Mouse (Mus musculus): ENCODE measurements around the gene Fbp2. TPM values are rescaled to one million over a fixed set of nuclear protein-coding genes. Genes with fewer than 3 reads are reported as not detected.
"Not testable (repeated sequence)": the region's sequence is repeated elsewhere in the genome, so short reads cannot be mapped to it uniquely, and the experiment has no call there.

The Fbp2 gene
- total and polyA plus RNA-seq, 2 experiments from 2014 or later, result 9.6 to 11.1 TPM

DNA sequence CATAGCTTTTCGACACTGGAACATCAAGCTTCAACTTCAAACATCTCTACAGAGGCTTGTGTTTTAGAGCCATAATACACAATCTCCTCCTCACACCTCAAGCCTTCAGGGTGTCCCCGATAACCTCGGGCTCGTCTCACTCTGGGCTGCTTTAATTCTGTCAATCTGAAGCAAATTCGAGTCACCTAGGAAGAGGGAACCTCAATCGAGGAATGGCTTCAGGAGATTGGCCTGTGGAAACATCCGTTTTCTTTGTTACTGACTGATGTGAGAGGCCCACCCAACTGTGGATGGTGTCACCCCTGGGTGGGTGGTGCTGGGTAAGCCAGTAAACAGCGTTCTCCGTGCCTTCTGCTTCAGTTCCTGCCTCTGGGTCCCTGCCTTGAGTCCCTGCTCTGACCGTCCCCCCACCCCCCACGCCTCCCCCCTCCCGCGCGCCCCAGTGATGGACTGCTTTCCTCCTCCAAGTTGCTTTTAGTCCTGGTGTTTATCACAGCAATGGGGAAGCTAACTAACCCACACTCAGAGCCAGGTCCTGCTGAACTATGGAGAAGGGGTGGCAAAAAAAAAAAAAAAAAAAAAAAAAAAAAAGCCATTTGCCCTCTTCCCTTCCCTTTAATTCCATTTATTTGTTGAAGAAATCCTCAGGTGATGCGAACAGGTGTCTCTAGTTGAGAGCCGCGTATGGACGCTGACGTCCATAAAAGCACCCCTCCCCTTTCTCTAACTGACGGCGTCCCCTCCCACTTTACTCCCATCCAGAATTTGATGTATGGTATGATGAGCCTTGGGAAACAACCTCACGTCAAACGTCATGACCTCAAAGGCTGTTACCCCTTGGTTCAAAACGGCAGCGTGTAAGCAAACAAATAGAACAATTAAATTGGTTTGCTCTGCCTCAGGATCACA is 2.6 kb downstream of the Fbp2 start:
- Histone ChIP-seq H3K9me3 (replicated peaks; ENCODE audit: control insufficient read depth, low read length) (no peaks in the 10 kb centered on the region), H3K4me2 (ENCODE audit: low read depth, low read length) (peak overlapping the region; percentile 62), H3K4me1 (ENCODE audit: control insufficient read depth, insufficient read depth) (peaks cover 9% of the 10 kb centered on the region; the same call in 1 of the 2 replicates), H3K9ac (replicated peaks; ENCODE audit: low read depth, low read length) (no peak overlapping the region), H3K27me3 (ENCODE audit: control insufficient read depth, insufficient read depth, low read length) (no peaks in the 10 kb centered on the region), H3K36me3 (replicated peaks; ENCODE audit: control insufficient read depth, insufficient read depth, low read length) (no peaks in the 10 kb centered on the region), H3K4me3 (ENCODE audit: low read depth, low read length) (peak overlapping the region; percentile 38), H3K27ac (ENCODE audit: low read depth) (no peak overlapping the region)
- ATAC-seq (ENCODE audit: insufficient read depth, low read depth) (no peak), DNase-seq (ENCODE audit: low spot score) (no peak)
- TF ChIP-seq CTCF (IDR thresholded peaks at IDR 0.05; ENCODE audit: low read depth) (no peak), EP300 (IDR thresholded peaks at IDR 0.05; ENCODE audit: low read depth) (no peak)
- WGBS, result 33% methylated on average over 25 of the region's 25 CpGs

DNA sequence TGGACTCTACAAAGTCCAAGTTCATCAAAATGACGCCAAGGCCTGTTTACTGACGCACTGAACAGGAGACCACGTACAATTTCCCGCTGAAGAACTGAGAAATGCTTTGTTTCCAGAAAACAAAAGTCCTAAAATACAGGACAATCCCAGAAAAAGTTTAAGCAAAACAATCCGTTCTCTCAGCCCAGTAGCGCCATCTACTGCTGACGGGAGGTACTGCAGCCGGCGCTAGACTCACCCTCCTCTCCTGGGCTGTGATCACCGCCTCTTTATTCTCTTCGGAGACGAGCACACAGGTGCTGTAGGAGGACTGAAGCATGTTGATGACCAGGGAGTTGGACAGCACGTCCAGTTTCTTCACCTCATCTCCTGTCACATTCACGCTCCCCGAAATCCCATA is 3.6 kb downstream of the Fbp2 start:
- Histone ChIP-seq H3K36me3 (replicated peaks; ENCODE audit: control insufficient read depth, insufficient read depth, low read length) (no peaks in the 10 kb centered on the region), H3K4me2 (ENCODE audit: low read depth, low read length) (peak overlapping the region; percentile 27; the same call in 1 of the 2 replicates), H3K9ac (replicated peaks; ENCODE audit: low read depth, low read length) (no peak overlapping the region), H3K27me3 (ENCODE audit: control insufficient read depth, insufficient read depth, low read length) (no peaks in the 10 kb centered on the region), H3K4me3 (ENCODE audit: low read depth, low read length) (no peak overlapping the region), H3K27ac (ENCODE audit: low read depth) (no peak overlapping the region), H3K9me3 (replicated peaks; ENCODE audit: control insufficient read depth, low read length) (no peaks in the 10 kb centered on the region), H3K4me1 (ENCODE audit: control insufficient read depth, insufficient read depth) (peaks cover 9% of the 10 kb centered on the region; the same call in 1 of the 2 replicates)
- DNase-seq (ENCODE audit: low spot score) (peak; percentile 33), ATAC-seq (ENCODE audit: insufficient read depth, low read depth) (no peak)
- 17% methylated on average over 15 of the region's 15 CpGs for WGBS
- TF ChIP-seq CTCF (IDR thresholded peaks at IDR 0.05; ENCODE audit: low read depth) (peak; percentile 81), EP300 (IDR thresholded peaks at IDR 0.05; ENCODE audit: low read depth) (no peak)

DNA sequence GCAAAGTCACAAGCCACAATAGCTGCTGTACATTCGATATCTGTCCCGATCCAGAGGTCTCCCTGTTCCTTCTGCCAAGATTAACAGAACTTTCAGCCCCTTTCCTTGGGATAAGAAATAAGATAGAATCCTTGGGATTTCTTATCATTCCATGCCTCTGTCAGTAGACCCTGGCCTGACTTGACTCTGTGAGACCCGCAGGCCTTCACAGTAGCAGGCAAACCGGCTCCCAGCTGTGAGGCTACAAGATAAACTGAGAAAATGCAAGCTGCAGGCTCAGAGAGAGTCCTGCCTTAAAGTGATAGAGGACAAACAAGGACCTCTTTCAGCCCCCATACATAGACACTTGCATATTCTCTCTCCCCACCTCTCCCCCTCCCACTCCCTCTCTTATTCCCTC is 24.9 kb downstream of the Fbp2 start:
- no peaks in the 10 kb centered on the region for H3K9me3 ChIP-seq (replicated peaks; ENCODE audit: control insufficient read depth, low read length)
- H3K4me1 ChIP-seq (ENCODE audit: control insufficient read depth, insufficient read depth), result no peaks in the 10 kb centered on the region
- ATAC-seq (ENCODE audit: insufficient read depth, low read depth), result no peak
- TF ChIP-seq CTCF (IDR thresholded peaks at IDR 0.05; ENCODE audit: low read depth) (no peak), EP300 (IDR thresholded peaks at IDR 0.05; ENCODE audit: low read depth) (no peak)
- no peak for DNase-seq (ENCODE audit: low spot score)
- H3K9ac ChIP-seq (replicated peaks; ENCODE audit: low read depth, low read length), result no peak overlapping the region
- H3K4me3 ChIP-seq (ENCODE audit: low read depth, low read length), result no peak overlapping the region
- H3K36me3 ChIP-seq (replicated peaks; ENCODE audit: control insufficient read depth, insufficient read depth, low read length), result no peaks in the 10 kb centered on the region
- H3K27me3 ChIP-seq (ENCODE audit: control insufficient read depth, insufficient read depth, low read length), result no peaks in the 10 kb centered on the region
- H3K4me2 ChIP-seq (ENCODE audit: low read depth, low read length), result no peak overlapping the region
- no peak overlapping the region for H3K27ac ChIP-seq (ENCODE audit: low read depth)
- 20% methylated on average over 4 of the region's 4 CpGs for WGBS

DNA sequence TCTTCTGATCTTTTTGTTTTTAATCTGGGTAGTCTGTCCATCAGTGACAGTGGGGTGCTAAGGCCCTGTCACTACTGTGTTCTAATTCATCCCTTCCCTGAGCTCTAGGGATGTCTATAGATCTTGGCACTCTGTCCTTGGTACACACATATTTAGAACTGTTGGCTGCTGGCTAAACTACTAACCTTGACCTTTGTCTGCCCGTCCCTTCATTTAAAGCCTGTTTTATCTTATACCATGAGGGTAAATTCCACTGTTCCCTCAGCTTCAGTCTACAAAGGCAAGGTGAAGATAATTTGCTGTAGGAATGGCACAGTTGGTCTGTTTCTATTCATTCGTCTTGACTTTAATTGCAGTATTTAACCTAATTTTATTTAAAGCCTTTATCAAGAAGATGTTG is 26.0 kb downstream of the Fbp2 start:
- DNase-seq (ENCODE audit: low spot score) (no peak), ATAC-seq (ENCODE audit: insufficient read depth, low read depth) (no peak)
- Histone ChIP-seq H3K9ac (replicated peaks; ENCODE audit: low read depth, low read length) (no peak overlapping the region), H3K9me3 (replicated peaks; ENCODE audit: control insufficient read depth, low read length) (no peaks in the 10 kb centered on the region), H3K4me2 (ENCODE audit: low read depth, low read length) (no peak overlapping the region), H3K4me1 (ENCODE audit: control insufficient read depth, insufficient read depth) (no peaks in the 10 kb centered on the region), H3K27ac (ENCODE audit: low read depth) (no peak overlapping the region), H3K36me3 (replicated peaks; ENCODE audit: control insufficient read depth, insufficient read depth, low read length) (no peaks in the 10 kb centered on the region), H3K4me3 (ENCODE audit: low read depth, low read length) (no peak overlapping the region), H3K27me3 (ENCODE audit: control insufficient read depth, insufficient read depth, low read length) (no peaks in the 10 kb centered on the region)
- 44% methylated on average over 2 of the region's 2 CpGs for WGBS
- TF ChIP-seq EP300 (IDR thresholded peaks at IDR 0.05; ENCODE audit: low read depth) (no peak), CTCF (IDR thresholded peaks at IDR 0.05; ENCODE audit: low read depth) (no peak)

DNA sequence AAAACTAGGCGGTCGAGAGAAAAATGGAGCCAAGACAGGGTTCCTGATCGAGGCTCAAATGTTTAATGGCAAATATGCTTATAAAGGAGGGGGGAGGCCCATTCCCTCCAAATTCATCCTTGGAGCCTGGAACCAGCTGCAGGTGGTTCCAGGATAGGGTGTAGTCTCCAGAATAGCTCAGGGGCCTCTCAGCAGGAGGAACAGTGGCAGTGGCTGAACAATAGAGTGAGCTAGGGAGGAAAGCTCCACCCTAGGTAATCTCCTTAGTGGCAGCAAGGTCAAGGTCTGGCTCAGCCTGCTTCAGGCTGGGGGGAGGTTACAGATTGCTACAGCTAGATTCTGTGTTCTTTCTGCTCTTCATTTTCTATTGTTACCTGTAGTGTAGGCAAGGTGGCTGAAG is 42.5 kb downstream of the Fbp2 start:
- H3K9me3 ChIP-seq (replicated peaks; ENCODE audit: control insufficient read depth, low read length); H3K9ac ChIP-seq (replicated peaks; ENCODE audit: low read depth, low read length); H3K36me3 ChIP-seq (replicated peaks; ENCODE audit: control insufficient read depth, insufficient read depth, low read length); DNase-seq (ENCODE audit: low spot score); ATAC-seq (ENCODE audit: insufficient read depth, low read depth); H3K27me3 ChIP-seq (ENCODE audit: control insufficient read depth, insufficient read depth, low read length); H3K4me3 ChIP-seq (ENCODE audit: low read depth, low read length); H3K4me1 ChIP-seq (ENCODE audit: control insufficient read depth, insufficient read depth); H3K27ac ChIP-seq (ENCODE audit: low read depth); H3K4me2 ChIP-seq (ENCODE audit: low read depth, low read length): not testable (repeated sequence)
- 75% methylated on average over 3 of the region's 3 CpGs for WGBS

DNA sequence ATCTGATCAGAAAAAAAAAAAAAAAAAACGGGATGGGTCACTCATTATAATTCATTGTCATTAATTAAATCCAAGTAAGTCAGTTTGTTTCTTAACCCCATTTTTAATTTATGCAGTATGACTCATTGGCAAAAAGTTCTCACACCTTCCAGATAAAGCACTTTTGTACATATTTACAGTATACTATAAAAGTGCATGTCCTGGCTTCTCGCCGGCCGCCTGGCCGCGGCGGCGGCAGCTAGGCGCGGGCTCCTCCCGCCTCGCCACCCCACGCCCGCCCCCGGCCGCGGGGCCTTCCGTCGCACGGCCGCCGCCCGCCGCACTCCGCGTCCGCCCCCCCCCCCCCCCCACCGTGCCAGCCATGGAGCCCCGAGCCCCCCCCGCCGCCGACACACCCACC is 45.5 kb downstream of the Fbp2 start:
- Histone ChIP-seq H3K4me1 (ENCODE audit: control insufficient read depth, insufficient read depth) (no peaks in the 10 kb centered on the region), H3K9me3 (replicated peaks; ENCODE audit: control insufficient read depth, low read length) (no peaks in the 10 kb centered on the region), H3K9ac (replicated peaks; ENCODE audit: low read depth, low read length) (peak overlapping the region; percentile 40), H3K27ac (ENCODE audit: low read depth) (no peak overlapping the region), H3K4me2 (ENCODE audit: low read depth, low read length) (peak overlapping the region; percentile 74), H3K36me3 (replicated peaks; ENCODE audit: control insufficient read depth, insufficient read depth, low read length) (no peaks in the 10 kb centered on the region), H3K27me3 (ENCODE audit: control insufficient read depth, insufficient read depth, low read length) (no peaks in the 10 kb centered on the region), H3K4me3 (ENCODE audit: low read depth, low read length) (peak overlapping the region; percentile 45)
- ATAC-seq (ENCODE audit: insufficient read depth, low read depth) (no peak), DNase-seq (ENCODE audit: low spot score) (no peak)
- WGBS, result 5% methylated on average over 18 of the region's 32 CpGs
- TF ChIP-seq EP300 (IDR thresholded peaks at IDR 0.05; ENCODE audit: low read depth), result no peak
- TF ChIP-seq CTCF (IDR thresholded peaks at IDR 0.05; ENCODE audit: low read depth), result no peak

DNA sequence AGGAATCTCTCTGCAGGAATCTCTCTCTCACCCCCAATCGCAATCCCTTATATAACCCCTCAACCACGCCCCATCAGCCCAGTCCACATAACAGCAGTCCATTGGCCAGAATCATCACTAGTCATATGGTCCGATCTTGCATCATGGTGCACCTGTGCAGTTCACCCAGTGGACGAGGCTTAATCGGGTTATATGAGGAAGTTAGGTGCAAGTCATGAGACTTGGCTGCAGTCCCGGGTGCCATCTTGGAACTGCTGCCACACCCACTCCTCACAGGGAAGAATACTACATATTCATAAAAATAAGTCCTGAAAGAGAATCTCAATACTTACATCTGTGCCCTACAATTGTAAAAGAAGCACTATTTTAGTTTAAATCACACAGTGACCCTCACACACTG is 50.2 kb downstream of the Fbp2 start:
- H3K36me3 ChIP-seq (replicated peaks; ENCODE audit: control insufficient read depth, insufficient read depth, low read length); ATAC-seq (ENCODE audit: insufficient read depth, low read depth); H3K9ac ChIP-seq (replicated peaks; ENCODE audit: low read depth, low read length); H3K27me3 ChIP-seq (ENCODE audit: control insufficient read depth, insufficient read depth, low read length); H3K4me1 ChIP-seq (ENCODE audit: control insufficient read depth, insufficient read depth); DNase-seq (ENCODE audit: low spot score); H3K27ac ChIP-seq (ENCODE audit: low read depth); H3K4me3 ChIP-seq (ENCODE audit: low read depth, low read length); H3K9me3 ChIP-seq (replicated peaks; ENCODE audit: control insufficient read depth, low read length); H3K4me2 ChIP-seq (ENCODE audit: low read depth, low read length): not testable (repeated sequence)
- 78% methylated on average over 6 of the region's 6 CpGs for WGBS

Measured in heart, postnatal 0 days (tissue).